Mouse (Mus musculus) heart, embryonic 16.5 days (tissue): ENCODE results near the gene Cux1. TPM values are rescaled to one million over a fixed set of nuclear protein-coding genes. Genes with fewer than 3 reads are reported as not detected.

Experiments
- ATAC-seq: fragments of 200-750 bp; cut with Nextera tagmentation; replicated peaks from 2 replicates; pipeline ENCODE4 v1.8.0; 2017; ENCODE audit warnings: moderate number of reproducible peaks; ENCODE audit not compliant: insufficient read depth, low FRiP score; ENCODE audit errors: extremely low read depth
- H3K27ac ChIP-seq: fragments of 300-500 bp; sonication (generic); 2 replicates; pipeline ENCODE4 v1.5.1; 2014; ENCODE audit warnings: mild to moderate bottlenecking, low read length, control low read depth, moderate library complexity
- H3K27me3 ChIP-seq: fragments of 300-500 bp; sonication (generic); 2 replicates; pipeline ENCODE4 v1.6.1; 2014; ENCODE audit warnings: low read length, mixed read lengths; ENCODE audit not compliant: control insufficient read depth, insufficient read depth
- H3K36me3 ChIP-seq: fragments of 300-500 bp; sonication (generic); 2 replicates; pipeline ENCODE4 v1.6.1; 2014; ENCODE audit not compliant: control insufficient read depth, insufficient read depth
- H3K4me1 ChIP-seq: fragments of 300-500 bp; sonication (generic); 2 replicates; pipeline ENCODE4 v1.6.1; 2014; ENCODE audit warnings: low read length, mixed read lengths; ENCODE audit not compliant: control insufficient read depth, insufficient read depth
- H3K4me2 ChIP-seq: fragments of 300-500 bp; sonication (generic); 2 replicates; pipeline ENCODE4 v1.6.1; 2014; ENCODE audit warnings: low read depth, mild to moderate bottlenecking, control low read depth, low read length
- H3K4me3 ChIP-seq: fragments of 300-500 bp; sonication (generic); 2 replicates; pipeline ENCODE4 v1.5.1; 2014; ENCODE audit warnings: mild to moderate bottlenecking, control low read depth, low read length
- H3K9ac ChIP-seq: fragments of 300-500 bp; sonication (generic); 2 replicates; pipeline ENCODE4 v1.6.1; 2014; ENCODE audit warnings: low read length, control low read depth
- H3K9me3 ChIP-seq: fragments of 300-500 bp; sonication (generic); replicated peaks from 2 replicates; pipeline ENCODE4 v1.6.1; 2016; ENCODE audit warnings: low read length; ENCODE audit not compliant: control insufficient read depth
- WGBS: fragments of 180-500 bp; shearing (Covaris S2); extraction: QIAGEN DNeasy Blood & Tissue Kit; methylation state at CpG from one replicate; pipeline ENCODE4 v1.1.7; 2014; 5-methylcytosine and 5-hydroxymethylcytosine counted together
- polyA plus RNA-seq: library from polyadenylated mRNA; unstranded; fragments of >200 nt; fragmentation: Nextera tagmentation; extraction: Ambion mirVana; gene quantifications from 2 replicates; pipeline ENCODE4 v1.2.1, GENCODE M21; 2015

Gene Cux1
- polyA plus RNA-seq, 1 experiment from 2014 or later, result 89.0 TPM

- no peaks in the 10 kb centered on the region for H3K27me3 ChIP-seq
- no peaks in the 10 kb centered on the region for H3K36me3 ChIP-seq
- no peak overlapping the region for H3K4me3 ChIP-seq
- no peak overlapping the region for H3K27ac ChIP-seq
- 46% methylated on average over 4 of the region's 4 CpGs for WGBS
- ATAC-seq, result no peak
- H3K4me1 ChIP-seq, result peaks cover 57% of the 10 kb centered on the region
- H3K9me3 ChIP-seq, result no peaks in the 10 kb centered on the region
- no peak overlapping the region for H3K9ac ChIP-seq
- no peak overlapping the region for H3K4me2 ChIP-seq
Observed at GRCm38 (mm10) chr5:136507629-136508028, 59.7 kb downstream of the Cux1 start.

- peaks cover 64% of the 10 kb centered on the region for H3K4me1 ChIP-seq
- no peaks in the 10 kb centered on the region for H3K9me3 ChIP-seq
- H3K9ac ChIP-seq, result no peak overlapping the region
- H3K4me3 ChIP-seq, result no peak overlapping the region
- 77% methylated on average over 1 of the region's 1 CpGs for WGBS
- no peaks in the 10 kb centered on the region for H3K36me3 ChIP-seq
- no peak overlapping the region for H3K27ac ChIP-seq
- no peaks in the 10 kb centered on the region for H3K27me3 ChIP-seq
- H3K4me2 ChIP-seq, result no peak overlapping the region
- ATAC-seq, result no peak
Observed at GRCm38 (mm10) chr5:136506262-136506661, 61.0 kb downstream of the Cux1 start.

- H3K36me3 ChIP-seq, result no peaks in the 10 kb centered on the region
- peaks cover 74% of the 10 kb centered on the region for H3K4me1 ChIP-seq
- WGBS, result 41% methylated on average over 5 of the region's 5 CpGs
- no peak for ATAC-seq
- no peaks in the 10 kb centered on the region for H3K9me3 ChIP-seq
- H3K4me2 ChIP-seq, result no peak overlapping the region
- no peak overlapping the region for H3K4me3 ChIP-seq
- H3K9ac ChIP-seq, result no peak overlapping the region
- H3K27ac ChIP-seq, result peak overlapping the region; percentile 46
- H3K27me3 ChIP-seq, result no peaks in the 10 kb centered on the region
Observed at GRCm38 (mm10) chr5:136502491-136503086, 64.7 kb downstream of the Cux1 start.

GRCm38 (mm10) chr5:136500307-136500871 is 66.9 kb downstream of the Cux1 start:
- Histone ChIP-seq H3K4me1 (peaks cover 66% of the 10 kb centered on the region), H3K9me3 (no peaks in the 10 kb centered on the region), H3K27ac (peak overlapping the region; percentile 74), H3K9ac (peak overlapping the region; percentile 28; the same call in 1 of the 2 replicates), H3K4me3 (no peak overlapping the region), H3K36me3 (no peaks in the 10 kb centered on the region), H3K27me3 (no peaks in the 10 kb centered on the region), H3K4me2 (0 out of 2 replicates have a peak overlapping the region, but pooled peaks have one; percentile 11)
- peak; percentile 54 for ATAC-seq
- WGBS, result 12% methylated on average over 6 of the region's 6 CpGs

- Histone ChIP-seq H3K36me3 (no peaks in the 10 kb centered on the region), H3K9me3 (no peaks in the 10 kb centered on the region), H3K4me3 (no peak overlapping the region), H3K4me1 (peaks cover 58% of the 10 kb centered on the region), H3K4me2 (no peak overlapping the region), H3K9ac (no peak overlapping the region), H3K27me3 (no peaks in the 10 kb centered on the region), H3K27ac (no peak overlapping the region)
- WGBS, result 76% methylated on average over 2 of the region's 2 CpGs
- no peak for ATAC-seq
Observed at GRCm38 (mm10) chr5:136499316-136499715, 68.0 kb downstream of the Cux1 start.

- H3K4me3 ChIP-seq, result no peak overlapping the region
- no peak overlapping the region for H3K9ac ChIP-seq
- H3K27me3 ChIP-seq, result no peaks in the 10 kb centered on the region
- H3K4me2 ChIP-seq, result no peak overlapping the region
- ATAC-seq, result no peak
- H3K4me1 ChIP-seq, result peaks cover 52% of the 10 kb centered on the region
- 86% methylated on average over 3 of the region's 3 CpGs for WGBS
- H3K27ac ChIP-seq, result no peak overlapping the region
- no peaks in the 10 kb centered on the region for H3K9me3 ChIP-seq
- H3K36me3 ChIP-seq, result no peaks in the 10 kb centered on the region
Observed at GRCm38 (mm10) chr5:136498741-136499140, 68.5 kb downstream of the Cux1 start.

GRCm38 (mm10) chr5:136497301-136497700 is 70.0 kb downstream of the Cux1 start:
- Histone ChIP-seq H3K27ac (no peak overlapping the region), H3K27me3 (no peaks in the 10 kb centered on the region), H3K4me3 (no peak overlapping the region), H3K9me3 (no peaks in the 10 kb centered on the region), H3K9ac (no peak overlapping the region), H3K4me2 (no peak overlapping the region), H3K4me1 (peaks cover 39% of the 10 kb centered on the region), H3K36me3 (no peaks in the 10 kb centered on the region)
- WGBS, result 55% methylated on average over 2 of the region's 2 CpGs
- no peak for ATAC-seq

- Histone ChIP-seq H3K27me3 (no peaks in the 10 kb centered on the region), H3K9me3 (no peaks in the 10 kb centered on the region), H3K4me2 (no peak overlapping the region), H3K27ac (no peak overlapping the region), H3K36me3 (no peaks in the 10 kb centered on the region), H3K4me1 (peaks cover 26% of the 10 kb centered on the region), H3K4me3 (no peak overlapping the region), H3K9ac (no peak overlapping the region)
- ATAC-seq, result no peak
- WGBS, result 91% methylated on average over 3 of the region's 3 CpGs
Observed at GRCm38 (mm10) chr5:136495581-136495980, 71.7 kb downstream of the Cux1 start.

- Histone ChIP-seq H3K27me3 (no peaks in the 10 kb centered on the region), H3K4me3 (no peak overlapping the region), H3K9me3 (no peaks in the 10 kb centered on the region), H3K4me1 (peaks cover 19% of the 10 kb centered on the region), H3K9ac (no peak overlapping the region), H3K27ac (no peak overlapping the region), H3K36me3 (no peaks in the 10 kb centered on the region), H3K4me2 (no peak overlapping the region)
- WGBS, result 88% methylated on average over 7 of the region's 7 CpGs
- ATAC-seq, result no peak
Observed at GRCm38 (mm10) chr5:136494927-136495326, 72.4 kb downstream of the Cux1 start.
